Mouse (Mus musculus) ES-Bruce4 (cell line): ENCODE measurements around the gene Urad. TPM values are rescaled to one million over a fixed set of nuclear protein-coding genes. Genes with fewer than 3 reads are reported as not detected.
A peak's percentile ranks its signal among the peaks of the same experiment; 100 is the strongest.

Experiments
- H3K27ac ChIP-seq: 2 replicates; pipeline ENCODE4 v1.5.1; 2012; ENCODE audit warnings: low read length, inconsistent platforms; ENCODE audit not compliant: insufficient read depth
- H3K27me3 ChIP-seq: 2 replicates; pipeline ENCODE4 v1.6.1; 2012; ENCODE audit warnings: mild to moderate bottlenecking, low read length, inconsistent platforms; ENCODE audit not compliant: control insufficient read depth, poor library complexity, insufficient read depth, severe bottlenecking
- H3K36me3 ChIP-seq: 2 replicates; pipeline ENCODE4 v1.6.1; 2012; ENCODE audit warnings: inconsistent platforms, mild to moderate bottlenecking, low read length, moderate library complexity; ENCODE audit not compliant: control insufficient read depth, poor library complexity, insufficient read depth, severe bottlenecking
- H3K4me1 ChIP-seq: one replicate; pipeline ENCODE4 v1.8.1; 2011; ENCODE audit warnings: low read length; ENCODE audit not compliant: control insufficient read depth, insufficient read depth
- H3K4me3 ChIP-seq: 2 replicates; pipeline ENCODE4 v1.5.1; 2011; ENCODE audit warnings: low read depth, mild to moderate bottlenecking, low read length
- H3K9ac ChIP-seq: 2 replicates; pipeline ENCODE4 v1.6.1; 2012; ENCODE audit warnings: low read depth, mild to moderate bottlenecking, inconsistent platforms; ENCODE audit not compliant: poor library complexity, severe bottlenecking
- H3K9me3 ChIP-seq: replicated peaks from 2 replicates; pipeline ENCODE4 v1.6.1; 2012; ENCODE audit warnings: mild to moderate bottlenecking, low read length, inconsistent platforms; ENCODE audit not compliant: control insufficient read depth, poor library complexity, insufficient read depth, severe bottlenecking
- CTCF ChIP-seq: IDR thresholded peaks from one replicate; pipeline ENCODE4 v1.8.1; 2011; ENCODE audit warnings: low read depth, low read length
- EP300 ChIP-seq: IDR thresholded peaks from 2 replicates; pipeline ENCODE4 v1.6.1; 2011; ENCODE audit warnings: low read depth, low read length; ENCODE audit not compliant: insufficient read depth
- POLR2A ChIP-seq: IDR thresholded peaks from one replicate; pipeline ENCODE4 v1.8.1; 2011; ENCODE audit warnings: low read length; ENCODE audit not compliant: insufficient read depth
- polyA plus RNA-seq: library from polyadenylated mRNA; stranded (reverse); fragments of >200 nt; gene quantifications from 2 replicates; pipeline ENCODE4 v1.2.4, GENCODE M21; 2011; ENCODE audit warnings: low read depth; ENCODE audit not compliant: missing spikeins, insufficient read depth, insufficient read length

Urad gene
- polyA plus RNA-seq, 1 experiment, result not detected

DNA sequence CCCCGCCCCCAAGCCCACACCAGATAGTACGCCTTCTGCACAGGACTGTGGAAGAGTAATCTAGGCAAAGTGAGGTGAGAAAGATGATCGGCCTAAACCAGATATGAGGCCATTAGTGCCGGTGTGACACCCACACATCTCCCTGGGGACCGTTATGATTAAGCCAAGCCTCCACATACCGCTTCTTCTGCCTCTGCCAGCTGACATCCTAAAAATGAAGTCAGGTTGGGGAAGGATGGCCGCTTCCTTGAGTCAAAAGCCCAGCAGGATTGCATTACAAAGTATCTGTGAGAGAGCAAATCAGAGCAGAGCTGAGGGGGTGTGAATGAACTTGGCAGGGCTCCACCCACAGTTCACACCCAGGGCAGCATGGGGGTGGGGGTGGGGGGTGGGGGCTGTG, 10.5 kb upstream of the Urad start:
- no peaks in the 10 kb centered on the region for H3K36me3 ChIP-seq
- H3K9me3 ChIP-seq, result no peaks in the 10 kb centered on the region
- H3K27ac ChIP-seq, result no peak overlapping the region
- H3K27me3 ChIP-seq, result no peaks in the 10 kb centered on the region
- no peak overlapping the region for H3K9ac ChIP-seq
- no peaks in the 10 kb centered on the region for H3K4me1 ChIP-seq
- TF ChIP-seq CTCF (no peak), EP300 (no peak), POLR2A (no peak)
- no peak overlapping the region for H3K4me3 ChIP-seq

- no peaks in the 10 kb centered on the region for H3K9me3 ChIP-seq
- H3K4me1 ChIP-seq, result no peaks in the 10 kb centered on the region
- H3K27me3 ChIP-seq, result no peaks in the 10 kb centered on the region
- H3K9ac ChIP-seq, result no peak overlapping the region
- TF ChIP-seq CTCF (peak; percentile 94), EP300 (no peak)
- H3K27ac ChIP-seq, result no peak overlapping the region
- no peaks in the 10 kb centered on the region for H3K36me3 ChIP-seq
- no peak overlapping the region for H3K4me3 ChIP-seq
Measured at GRCm38 (mm10) chr5:147331547-147331946, 9.3 kb upstream of the Urad start.

DNA sequence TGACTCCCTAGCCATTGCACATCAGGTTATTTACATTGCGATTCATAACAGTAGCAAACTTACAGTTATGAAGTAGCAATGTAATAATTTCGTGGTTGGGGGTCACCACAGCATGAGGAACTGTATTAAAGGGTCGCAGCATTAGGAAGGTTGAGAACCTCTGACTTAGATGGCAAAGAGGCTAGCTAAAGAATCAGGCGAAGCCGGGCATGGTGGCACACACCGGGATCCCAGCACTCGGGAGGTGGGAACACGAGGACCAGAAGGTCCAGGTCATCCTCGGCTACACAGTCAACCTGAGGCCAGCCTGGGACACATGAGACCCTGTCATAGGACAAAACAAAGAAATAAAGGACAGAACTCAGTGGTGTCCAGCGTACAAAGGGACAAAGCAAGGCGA, 7.7 kb upstream of the Urad start:
- Histone ChIP-seq H3K27me3 (no peaks in the 10 kb centered on the region), H3K9ac (no peak overlapping the region), H3K9me3 (no peaks in the 10 kb centered on the region), H3K4me1 (no peaks in the 10 kb centered on the region), H3K27ac (no peak overlapping the region), H3K4me3 (no peak overlapping the region), H3K36me3 (no peaks in the 10 kb centered on the region)
- TF ChIP-seq EP300 (no peak), CTCF (no peak), POLR2A (no peak)

- Histone ChIP-seq H3K4me3 (no peak overlapping the region), H3K9me3 (no peaks in the 10 kb centered on the region), H3K4me1 (no peaks in the 10 kb centered on the region), H3K27ac (no peak overlapping the region), H3K9ac (no peak overlapping the region), H3K27me3 (no peaks in the 10 kb centered on the region), H3K36me3 (no peaks in the 10 kb centered on the region)
- no peak for TF ChIP-seq EP300
- TF ChIP-seq CTCF, result peak; percentile 35
- no peak for TF ChIP-seq POLR2A
Measured at GRCm38 (mm10) chr5:147327636-147328035, 5.4 kb upstream of the Urad start.

DNA sequence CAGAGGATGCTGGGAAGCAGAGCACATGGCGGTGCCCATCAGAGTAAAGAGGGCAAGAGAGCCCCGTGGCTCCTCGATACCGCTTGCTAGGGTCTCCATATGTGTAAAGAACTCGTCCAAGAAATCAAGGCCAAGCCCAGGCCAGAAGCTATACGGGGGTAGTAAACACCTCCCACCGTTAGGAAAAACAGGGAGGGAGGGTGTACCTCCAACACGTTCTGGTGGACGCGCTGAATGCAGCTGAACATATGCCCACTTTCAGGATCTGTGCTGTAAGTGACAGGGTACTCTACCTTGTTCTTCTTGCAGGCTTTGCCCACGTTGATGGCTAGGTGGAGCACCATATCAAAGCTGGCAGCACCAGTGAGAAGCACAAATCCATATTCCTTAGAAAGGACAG, 3.7 kb upstream of the Urad start:
- Histone ChIP-seq H3K36me3 (no peaks in the 10 kb centered on the region), H3K27me3 (no peaks in the 10 kb centered on the region), H3K9ac (no peak overlapping the region), H3K4me3 (no peak overlapping the region), H3K9me3 (no peaks in the 10 kb centered on the region), H3K4me1 (no peaks in the 10 kb centered on the region), H3K27ac (no peak overlapping the region)
- TF ChIP-seq POLR2A, result no peak
- TF ChIP-seq EP300, result no peak
- TF ChIP-seq CTCF, result no peak

DNA sequence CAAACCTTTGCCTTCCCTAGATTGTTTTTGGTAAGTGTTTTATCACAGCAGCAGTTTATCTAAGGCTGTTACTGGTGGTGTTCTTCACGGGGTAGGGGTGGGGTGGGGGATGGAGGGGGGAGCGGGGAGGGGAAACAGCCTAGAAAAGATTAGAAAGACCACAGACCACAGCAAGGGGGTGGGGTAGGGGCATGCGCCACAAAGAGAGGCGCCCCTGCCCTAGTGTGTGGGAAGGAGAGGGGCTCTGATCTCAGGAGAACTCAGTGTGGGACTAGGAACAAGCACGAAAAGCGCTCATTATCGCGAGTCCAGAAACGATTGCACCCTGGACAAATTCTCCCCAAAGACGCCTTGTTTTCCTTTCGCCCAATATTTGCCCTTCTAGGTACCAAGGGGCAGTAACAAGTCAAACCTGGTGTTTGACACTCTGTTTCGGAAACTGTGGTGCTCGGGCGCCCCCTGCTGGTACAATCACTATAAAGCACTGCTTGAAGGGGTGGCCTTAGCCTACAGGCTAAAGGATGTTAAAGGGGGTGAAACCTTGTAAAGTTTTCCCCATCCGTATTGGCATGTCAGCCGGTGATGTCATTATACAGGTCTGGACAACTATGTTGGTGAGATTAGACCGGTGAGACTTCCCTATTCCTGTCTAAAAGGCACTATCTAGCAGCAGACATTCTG, 1.1 kb upstream of the Urad start:
- H3K27me3 ChIP-seq, result no peaks in the 10 kb centered on the region
- H3K4me1 ChIP-seq, result no peaks in the 10 kb centered on the region
- H3K4me3 ChIP-seq, result no peak overlapping the region
- H3K36me3 ChIP-seq, result no peaks in the 10 kb centered on the region
- no peaks in the 10 kb centered on the region for H3K9me3 ChIP-seq
- no peak overlapping the region for H3K27ac ChIP-seq
- H3K9ac ChIP-seq, result no peak overlapping the region
- TF ChIP-seq POLR2A, result no peak
- TF ChIP-seq CTCF, result peak; percentile 84
- no peak for TF ChIP-seq EP300
